Mouse (Mus musculus) hindbrain, embryonic 12.5 days (tissue): ENCODE measurements around the gene Cacul1. TPM values are rescaled to one million over a fixed set of nuclear protein-coding genes. Genes with fewer than 3 reads are reported as not detected.

Experiments used
- ATAC-seq: fragments of 200-750 bp; cut with Nextera tagmentation; 2 replicates; pipeline ENCODE4 v1.8.0; 2017; ENCODE audit warnings: moderate TSS enrichment; ENCODE audit not compliant: low FRiP score
- H3K27ac ChIP-seq: fragments of 300-500 bp; sonication (generic); 2 replicates; pipeline ENCODE4 v1.5.1; 2016; ENCODE audit warnings: mild to moderate bottlenecking
- H3K27me3 ChIP-seq: fragments of 300-500 bp; sonication (generic); 2 replicates; pipeline ENCODE4 v1.6.1; 2016; ENCODE audit warnings: mild to moderate bottlenecking
- H3K36me3 ChIP-seq: fragments of 300-500 bp; sonication (generic); 2 replicates; pipeline ENCODE4 v1.6.1; 2016; ENCODE audit warnings: mild to moderate bottlenecking
- H3K4me1 ChIP-seq: fragments of 300-500 bp; sonication (generic); 2 replicates; pipeline ENCODE4 v1.6.1; 2016
- H3K4me2 ChIP-seq: fragments of 300-500 bp; sonication (generic); replicated peaks from 2 replicates; pipeline ENCODE4 v1.6.1; 2016; ENCODE audit warnings: mild to moderate bottlenecking
- H3K4me3 ChIP-seq: fragments of 300-500 bp; sonication (generic); 2 replicates; pipeline ENCODE4 v1.5.1; 2016; ENCODE audit warnings: mild to moderate bottlenecking
- H3K9ac ChIP-seq: fragments of 300-500 bp; sonication (generic); 2 replicates; pipeline ENCODE4 v1.6.1; 2016; ENCODE audit warnings: mild to moderate bottlenecking, moderate library complexity
- H3K9me3 ChIP-seq: fragments of 300-500 bp; sonication (generic); replicated peaks from 2 replicates; pipeline ENCODE4 v1.6.1; 2016; ENCODE audit warnings: mild to moderate bottlenecking
- WGBS: fragments of 180-500 bp; shearing (Covaris S2); methylation state at CpG from one replicate; pipeline ENCODE4 v1.1.7; 2016; 5-methylcytosine and 5-hydroxymethylcytosine counted together
- polyA plus RNA-seq: library from polyadenylated mRNA; unstranded; fragments of >200 nt; fragmentation: Nextera tagmentation; extraction: Ambion mirVana; gene quantifications from 2 replicates; pipeline ENCODE4 v1.2.1, GENCODE M21; 2016

Gene Cacul1
- polyA plus RNA-seq, 1 experiment from 2014 or later = 35.7 TPM

- ATAC-seq = no peak
- no peak overlapping the region for H3K4me3 ChIP-seq
- WGBS = 84% methylated on average over 1 of the region's 1 CpGs
Measured at GRCm38 (mm10) chr19:60525086-60525485, 55.7 kb downstream of the Cacul1 start.

DNA sequence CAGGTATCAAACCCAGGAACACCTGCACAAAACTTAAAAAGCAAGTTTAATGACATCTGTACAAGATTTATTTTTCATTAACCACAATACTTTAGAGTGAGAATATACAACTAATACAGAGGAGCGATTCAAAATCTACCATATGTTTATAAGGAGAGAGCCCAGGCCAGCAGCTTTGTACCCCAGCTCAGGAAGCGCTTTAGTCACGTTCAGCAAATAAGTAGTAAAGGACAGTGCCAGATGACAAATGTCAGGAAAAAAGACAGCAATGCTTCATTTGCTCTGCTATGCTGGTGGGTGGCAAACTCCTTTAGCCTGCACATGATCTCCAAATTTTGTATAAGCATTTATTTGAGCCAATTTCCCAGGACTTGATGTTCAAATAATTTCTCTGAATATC is 56.1 kb downstream of the Cacul1 start:
- Histone ChIP-seq H3K4me2 (no peak overlapping the region), H3K9me3 (no peaks in the 10 kb centered on the region), H3K9ac (no peak overlapping the region), H3K27me3 (no peaks in the 10 kb centered on the region), H3K27ac (no peak overlapping the region), H3K4me3 (no peak overlapping the region), H3K4me1 (no peaks in the 10 kb centered on the region), H3K36me3 (peaks cover 18% of the 10 kb centered on the region)
- no peak for ATAC-seq
- 96% methylated on average over 3 of the region's 3 CpGs for WGBS

More at GRCm38 (mm10) chr19:60525086-60525485, 55.7 kb downstream of the Cacul1 start:
- peaks cover 18% of the 10 kb centered on the region for H3K36me3 ChIP-seq
- H3K27ac ChIP-seq = no peak overlapping the region
- no peak overlapping the region for H3K4me2 ChIP-seq
- no peak overlapping the region for H3K9ac ChIP-seq
- no peaks in the 10 kb centered on the region for H3K9me3 ChIP-seq
- H3K4me1 ChIP-seq = no peaks in the 10 kb centered on the region
- no peaks in the 10 kb centered on the region for H3K27me3 ChIP-seq

GRCm38 (mm10) chr19:60520131-60520530 is 60.7 kb downstream of the Cacul1 start:
- H3K9me3 ChIP-seq = no peaks in the 10 kb centered on the region

GRCm38 (mm10) chr19:60515064-60515463 is 65.8 kb downstream of the Cacul1 start:
- no peak overlapping the region for H3K4me2 ChIP-seq
- H3K36me3 ChIP-seq = no peaks in the 10 kb centered on the region
- ATAC-seq = no peak
- 84% methylated on average over 2 of the region's 2 CpGs for WGBS
- no peaks in the 10 kb centered on the region for H3K27me3 ChIP-seq
- no peak overlapping the region for H3K27ac ChIP-seq
- H3K9me3 ChIP-seq = no peaks in the 10 kb centered on the region
- no peaks in the 10 kb centered on the region for H3K4me1 ChIP-seq
- no peak overlapping the region for H3K9ac ChIP-seq
- H3K4me3 ChIP-seq = no peak overlapping the region

More at GRCm38 (mm10) chr19:60520131-60520530, 60.7 kb downstream of the Cacul1 start:
- Histone ChIP-seq H3K36me3 (peaks cover 2% of the 10 kb centered on the region; the same call in 1 of the 2 replicates), H3K4me1 (no peaks in the 10 kb centered on the region), H3K27ac (no peak overlapping the region), H3K27me3 (no peaks in the 10 kb centered on the region), H3K4me3 (no peak overlapping the region), H3K9ac (no peak overlapping the region), H3K4me2 (no peak overlapping the region)
- 98% methylated on average over 3 of the region's 3 CpGs for WGBS
- no peak for ATAC-seq

DNA sequence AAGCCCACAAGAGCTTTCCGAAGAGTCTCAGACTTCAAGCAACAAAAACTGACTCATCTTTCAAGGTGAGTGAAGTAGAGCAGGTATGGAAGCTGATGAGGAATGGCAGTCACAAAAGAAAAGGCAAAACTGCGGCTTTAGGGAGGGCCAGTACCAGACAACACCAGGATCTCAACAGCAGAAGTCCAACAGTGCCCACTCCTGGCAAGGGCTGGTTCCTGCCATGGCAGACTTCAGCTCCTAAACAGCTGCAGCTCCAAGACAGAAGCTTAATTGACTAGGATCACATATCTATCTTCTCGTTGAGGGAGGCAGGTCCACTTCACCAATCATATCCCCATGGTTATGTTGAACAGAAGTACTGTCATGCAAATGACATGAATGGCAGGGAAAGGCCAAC is 67.4 kb downstream of the Cacul1 start:
- Histone ChIP-seq H3K27ac (no peak overlapping the region), H3K4me2 (no peak overlapping the region), H3K27me3 (no peaks in the 10 kb centered on the region), H3K36me3 (no peaks in the 10 kb centered on the region), H3K4me1 (no peaks in the 10 kb centered on the region), H3K4me3 (no peak overlapping the region), H3K9me3 (no peaks in the 10 kb centered on the region), H3K9ac (no peak overlapping the region)
- 54% methylated on average over 3 of the region's 3 CpGs for WGBS
- ATAC-seq = no peak

- H3K27me3 ChIP-seq = no peaks in the 10 kb centered on the region
- no peak overlapping the region for H3K27ac ChIP-seq
- no peaks in the 10 kb centered on the region for H3K4me1 ChIP-seq
- no peak overlapping the region for H3K4me2 ChIP-seq
- ATAC-seq = no peak
- no peaks in the 10 kb centered on the region for H3K9me3 ChIP-seq
- H3K9ac ChIP-seq = no peak overlapping the region
- no peak overlapping the region for H3K4me3 ChIP-seq
- no peaks in the 10 kb centered on the region for H3K36me3 ChIP-seq
Measured at GRCm38 (mm10) chr19:60500209-60500608, 80.6 kb downstream of the Cacul1 start.

DNA sequence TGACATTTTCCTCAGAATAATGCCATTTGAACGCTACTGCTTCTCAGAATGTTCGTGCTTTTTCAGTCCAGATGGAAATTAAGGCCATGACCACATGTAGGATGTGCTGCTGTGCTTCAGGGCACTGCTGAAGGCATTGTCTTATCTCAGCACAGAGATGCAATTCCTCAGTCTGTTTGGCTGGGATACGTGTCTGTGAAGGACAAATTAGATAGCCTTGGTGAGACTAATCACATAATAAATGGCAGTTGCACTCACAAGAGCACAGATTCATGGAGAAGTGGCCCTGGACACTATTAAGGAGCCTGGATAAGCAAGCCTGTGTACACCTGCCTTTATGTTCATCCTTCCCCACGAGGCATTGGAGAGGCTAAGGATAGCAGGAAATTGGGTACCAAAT is 83.7 kb downstream of the Cacul1 start:
- no peak for ATAC-seq
- Histone ChIP-seq H3K4me3 (no peak overlapping the region), H3K4me1 (no peaks in the 10 kb centered on the region), H3K4me2 (no peak overlapping the region), H3K9ac (no peak overlapping the region), H3K27ac (no peak overlapping the region), H3K9me3 (no peaks in the 10 kb centered on the region), H3K27me3 (no peaks in the 10 kb centered on the region), H3K36me3 (no peaks in the 10 kb centered on the region)
- WGBS = 72% methylated on average over 4 of the region's 4 CpGs

DNA sequence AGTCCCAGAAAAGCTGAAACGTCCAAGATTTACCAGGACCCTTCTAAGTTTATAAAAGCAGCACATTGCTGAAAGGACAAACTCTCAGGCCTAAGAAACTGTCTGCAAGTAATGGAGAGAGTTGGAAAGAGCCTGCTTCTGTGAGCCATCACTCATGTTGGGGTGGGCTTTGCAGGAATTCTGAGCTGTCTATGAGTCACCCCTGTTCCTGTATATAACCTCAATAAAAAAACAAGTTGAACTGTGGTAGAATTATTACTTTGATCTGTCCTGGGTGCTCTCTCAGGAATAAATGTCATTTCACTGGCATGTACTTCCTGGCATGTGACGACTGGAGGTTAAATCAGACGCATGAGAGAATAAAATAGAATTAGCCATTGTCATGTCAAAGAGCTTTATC is 85.1 kb downstream of the Cacul1 start:
- ATAC-seq = no peak
- Histone ChIP-seq H3K9me3 (no peaks in the 10 kb centered on the region), H3K4me2 (no peak overlapping the region), H3K27me3 (no peaks in the 10 kb centered on the region), H3K4me1 (no peaks in the 10 kb centered on the region), H3K36me3 (no peaks in the 10 kb centered on the region), H3K4me3 (no peak overlapping the region), H3K27ac (no peak overlapping the region), H3K9ac (no peak overlapping the region)
- WGBS = 63% methylated on average over 3 of the region's 3 CpGs

GRCm38 (mm10) chr19:60489566-60489965 is 91.3 kb downstream of the Cacul1 start:
- ATAC-seq = no peak
- H3K9ac ChIP-seq = no peak overlapping the region
- 85% methylated on average over 1 of the region's 1 CpGs for WGBS
- no peak overlapping the region for H3K4me2 ChIP-seq
- H3K9me3 ChIP-seq = no peaks in the 10 kb centered on the region
- no peaks in the 10 kb centered on the region for H3K36me3 ChIP-seq
- H3K4me3 ChIP-seq = no peak overlapping the region
- H3K27ac ChIP-seq = no peak overlapping the region
- H3K4me1 ChIP-seq = no peaks in the 10 kb centered on the region
- no peaks in the 10 kb centered on the region for H3K27me3 ChIP-seq

- Histone ChIP-seq H3K27me3 (no peaks in the 10 kb centered on the region), H3K4me1 (no peaks in the 10 kb centered on the region), H3K9ac (no peak overlapping the region), H3K4me2 (no peak overlapping the region), H3K4me3 (no peak overlapping the region), H3K9me3 (no peaks in the 10 kb centered on the region), H3K27ac (no peak overlapping the region), H3K36me3 (no peaks in the 10 kb centered on the region)
- no peak for ATAC-seq
Measured at GRCm38 (mm10) chr19:60485261-60485660, 95.6 kb downstream of the Cacul1 start.

DNA sequence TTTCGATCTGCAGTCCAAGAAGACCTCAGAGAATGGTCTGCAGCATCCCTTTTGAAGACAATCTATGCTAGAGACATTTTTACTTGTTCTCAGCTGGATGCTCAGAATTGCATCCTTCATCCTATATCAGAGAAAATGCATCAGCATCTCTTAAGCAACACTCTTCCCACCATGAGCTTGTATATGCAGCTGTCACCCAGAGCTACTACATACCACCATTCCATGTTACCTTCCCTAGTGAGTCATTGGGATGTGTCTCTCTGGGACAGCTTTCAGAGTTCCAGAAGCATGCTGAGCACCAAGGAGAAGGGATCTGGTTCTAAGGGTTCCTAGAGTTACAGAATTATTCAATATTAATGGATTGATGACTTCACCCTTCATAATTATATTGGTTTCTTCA is 102.0 kb downstream of the Cacul1 start:
- H3K4me2 ChIP-seq = no peak overlapping the region
- ATAC-seq = no peak
- 46% methylated on average over 1 of the region's 1 CpGs for WGBS
- no peak overlapping the region for H3K4me3 ChIP-seq
- no peaks in the 10 kb centered on the region for H3K27me3 ChIP-seq
- H3K27ac ChIP-seq = no peak overlapping the region
- no peaks in the 10 kb centered on the region for H3K9me3 ChIP-seq
- H3K9ac ChIP-seq = no peak overlapping the region
- no peaks in the 10 kb centered on the region for H3K4me1 ChIP-seq
- no peaks in the 10 kb centered on the region for H3K36me3 ChIP-seq

DNA sequence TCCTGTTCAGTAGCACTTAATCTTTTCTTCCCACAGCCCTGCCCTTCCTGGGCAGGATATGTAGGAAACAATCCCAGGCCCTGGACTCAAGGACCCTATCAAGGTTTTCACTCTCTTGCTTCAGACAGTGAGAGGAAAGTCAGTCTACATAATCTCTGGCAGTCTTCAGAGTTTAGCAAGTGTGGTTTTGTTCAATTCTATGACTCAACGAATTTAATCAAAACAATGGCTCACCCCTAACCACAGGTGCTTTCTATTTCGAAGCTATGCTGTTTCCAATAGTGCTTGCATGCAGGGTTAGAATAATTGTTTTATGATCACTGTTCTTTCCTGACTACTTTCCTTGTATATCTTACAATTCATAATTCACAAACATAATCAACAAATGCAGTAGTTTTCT is 103.0 kb downstream of the Cacul1 start:
- no peak overlapping the region for H3K27ac ChIP-seq
- no peaks in the 10 kb centered on the region for H3K36me3 ChIP-seq
- no peaks in the 10 kb centered on the region for H3K9me3 ChIP-seq
- 54% methylated on average over 2 of the region's 2 CpGs for WGBS
- H3K4me2 ChIP-seq = no peak overlapping the region
- H3K4me1 ChIP-seq = no peaks in the 10 kb centered on the region
- H3K27me3 ChIP-seq = no peaks in the 10 kb centered on the region
- no peak overlapping the region for H3K4me3 ChIP-seq
- no peak for ATAC-seq
- H3K9ac ChIP-seq = no peak overlapping the region
